Mouse (Mus musculus) intestine, embryonic 16.5 days (tissue): ENCODE results near the gene St3gal5. TPM values are rescaled to one million over a fixed set of nuclear protein-coding genes. Genes with fewer than 3 reads are reported as not detected.

Experiments
- ATAC-seq: fragments of 200-750 bp; cut with Nextera tagmentation; 2 replicates; pipeline ENCODE4 v1.8.0; 2017; ENCODE audit warnings: moderate TSS enrichment, moderate library complexity
- H3K27ac ChIP-seq: fragments of 300-500 bp; sonication (generic); 2 replicates; pipeline ENCODE4 v1.5.1; 2014; ENCODE audit warnings: mild to moderate bottlenecking, low read length
- H3K27me3 ChIP-seq: fragments of 300-500 bp; sonication (generic); replicated peaks from 2 replicates; pipeline ENCODE4 v1.6.1; 2014; ENCODE audit warnings: low read length, control low read depth, mixed read lengths; ENCODE audit not compliant: control insufficient read depth, insufficient read depth
- H3K36me3 ChIP-seq: fragments of 300-500 bp; sonication (generic); 2 replicates; pipeline ENCODE4 v1.6.1; 2014; ENCODE audit warnings: low read length, control low read depth; ENCODE audit not compliant: control insufficient read depth, insufficient read depth
- H3K4me1 ChIP-seq: fragments of 300-500 bp; sonication (generic); 2 replicates; pipeline ENCODE4 v1.6.1; 2014; ENCODE audit warnings: low read length, control low read depth, mixed read lengths; ENCODE audit not compliant: control insufficient read depth, insufficient read depth
- H3K4me2 ChIP-seq: fragments of 300-500 bp; sonication (generic); 2 replicates; pipeline ENCODE4 v1.6.1; 2014; ENCODE audit warnings: low read depth, low read length, control low read depth
- H3K4me3 ChIP-seq: fragments of 300-500 bp; sonication (generic); 2 replicates; pipeline ENCODE4 v1.5.1; 2014; ENCODE audit warnings: mild to moderate bottlenecking, low read length
- H3K9ac ChIP-seq: fragments of 300-500 bp; sonication (generic); 2 replicates; pipeline ENCODE4 v1.6.1; 2014; ENCODE audit warnings: low read depth, low read length
- H3K9me3 ChIP-seq: fragments of 300-500 bp; sonication (generic); 2 replicates; pipeline ENCODE4 v1.6.1; 2016; ENCODE audit warnings: low read length, control low read depth; ENCODE audit not compliant: control insufficient read depth
- WGBS: fragments of 180-500 bp; shearing (Covaris S2); extraction: QIAGEN DNeasy Blood & Tissue Kit; methylation state at CpG from one replicate; pipeline ENCODE4 v1.1.7; 2014; 5-methylcytosine and 5-hydroxymethylcytosine counted together
- polyA plus RNA-seq: library from polyadenylated mRNA; unstranded; fragments of >200 nt; fragmentation: Nextera tagmentation; extraction: Ambion mirVana; gene quantifications from 2 replicates; pipeline ENCODE4 v1.2.1, GENCODE M21; 2015

The St3gal5 gene
- polyA plus RNA-seq, 1 experiment from 2014 or later, result 22.8 TPM

DNA sequence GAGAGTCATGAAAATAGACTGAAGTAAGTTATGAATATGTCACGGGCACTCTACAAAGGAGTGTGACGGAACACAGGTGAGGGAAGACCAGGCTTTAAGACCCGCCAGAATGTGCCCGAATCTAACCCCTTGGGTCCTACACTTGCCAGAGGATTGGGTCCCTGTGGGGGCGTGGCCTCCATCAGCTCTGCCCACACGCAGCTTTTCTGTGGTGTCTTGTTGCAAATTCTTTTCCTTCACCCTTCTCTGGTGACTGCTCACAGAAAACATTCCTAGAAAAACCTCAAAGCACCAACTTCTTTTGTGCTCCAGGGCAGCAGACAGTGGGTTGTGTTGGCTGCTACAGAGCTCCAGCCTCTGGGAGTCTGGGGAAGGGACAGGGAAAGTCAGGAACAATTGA, 6.4 kb upstream of the St3gal5 start:
- H3K4me3 ChIP-seq, result no peak overlapping the region
- H3K9ac ChIP-seq, result no peak overlapping the region
- no peak overlapping the region for H3K27ac ChIP-seq
- no peaks in the 10 kb centered on the region for H3K36me3 ChIP-seq
- 49% methylated on average over 6 of the region's 6 CpGs for WGBS
- H3K4me1 ChIP-seq, result no peaks in the 10 kb centered on the region
- no peak for ATAC-seq
- H3K4me2 ChIP-seq, result no peak overlapping the region
- no peaks in the 10 kb centered on the region for H3K27me3 ChIP-seq
- H3K9me3 ChIP-seq, result no peaks in the 10 kb centered on the region

- Histone ChIP-seq H3K27ac (no peak overlapping the region), H3K27me3 (no peaks in the 10 kb centered on the region), H3K4me3 (no peak overlapping the region), H3K36me3 (no peaks in the 10 kb centered on the region), H3K9ac (no peak overlapping the region), H3K9me3 (no peaks in the 10 kb centered on the region), H3K4me1 (no peaks in the 10 kb centered on the region; the same call in 1 of the 2 replicates), H3K4me2 (no peak overlapping the region)
- WGBS, result 94% methylated on average over 1 of the region's 1 CpGs
- ATAC-seq, result no peak
Measured at GRCm38 (mm10) chr6:72093121-72093520, 4.3 kb upstream of the St3gal5 start.

DNA sequence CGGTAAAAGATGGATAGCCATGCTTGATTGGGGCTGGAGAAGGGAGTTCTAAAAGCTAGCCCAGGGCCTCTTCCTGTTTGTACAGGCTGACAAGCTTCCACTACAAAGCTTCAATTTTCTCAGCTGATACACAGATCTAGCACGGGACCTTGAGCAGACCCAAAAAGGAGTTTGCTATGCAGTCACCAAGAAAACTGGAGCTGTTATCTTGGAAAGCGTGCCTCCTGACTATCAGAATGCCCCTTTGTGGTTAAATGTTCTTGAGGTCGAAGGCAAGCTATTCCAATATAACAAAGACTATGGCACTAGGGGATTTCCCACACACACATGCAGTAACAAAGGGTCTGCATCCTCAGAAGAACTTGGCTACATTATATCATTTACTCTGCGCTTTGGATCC, 1.2 kb upstream of the St3gal5 start:
- Histone ChIP-seq H3K4me3 (no peak overlapping the region), H3K36me3 (no peaks in the 10 kb centered on the region), H3K27me3 (no peaks in the 10 kb centered on the region), H3K4me1 (peaks cover 13% of the 10 kb centered on the region), H3K9me3 (no peaks in the 10 kb centered on the region), H3K9ac (no peak overlapping the region), H3K27ac (peak overlapping the region; percentile 34; the same call in 1 of the 2 replicates), H3K4me2 (no peak overlapping the region)
- no peak for ATAC-seq
- WGBS, result 55% methylated on average over 5 of the region's 5 CpGs

DNA sequence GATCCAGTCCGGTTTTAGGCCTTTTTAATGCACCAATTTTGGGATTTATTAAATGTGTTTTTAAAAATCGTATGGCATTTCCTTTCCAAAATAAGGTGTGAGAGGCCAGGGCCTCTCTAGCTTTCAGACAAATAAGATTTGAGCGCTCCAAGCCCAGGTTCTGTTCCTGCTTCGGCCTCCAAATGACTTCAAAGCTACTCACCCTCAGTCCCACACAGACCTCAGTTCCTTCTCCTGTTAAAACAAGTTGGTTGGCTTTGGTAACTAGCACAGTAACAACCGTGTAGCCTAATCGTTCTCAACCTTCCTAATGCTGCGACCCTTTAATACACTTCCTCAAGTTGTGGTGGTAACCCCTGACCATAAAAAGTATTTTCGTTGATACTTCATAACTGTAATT, 723 bp upstream of the St3gal5 start:
- H3K27ac ChIP-seq, result peak overlapping the region; percentile 68; the same call in 1 of the 2 replicates
- H3K4me1 ChIP-seq, result peaks cover 15% of the 10 kb centered on the region
- H3K4me3 ChIP-seq, result peak overlapping the region; percentile 77
- peak overlapping the region; percentile 99 for H3K4me2 ChIP-seq
- peak overlapping the region; percentile 82; the same call in 1 of the 2 replicates for H3K9ac ChIP-seq
- H3K27me3 ChIP-seq, result no peaks in the 10 kb centered on the region
- no peak for ATAC-seq
- no peaks in the 10 kb centered on the region for H3K36me3 ChIP-seq
- no peaks in the 10 kb centered on the region for H3K9me3 ChIP-seq
- WGBS, result 56% methylated on average over 8 of the region's 8 CpGs

- WGBS, result 7% methylated on average over 15 of the region's 15 CpGs
- peaks cover 15% of the 10 kb centered on the region for H3K4me1 ChIP-seq
- no peaks in the 10 kb centered on the region for H3K36me3 ChIP-seq
- no peaks in the 10 kb centered on the region for H3K9me3 ChIP-seq
- peak overlapping the region; percentile 72 for H3K27ac ChIP-seq
- H3K9ac ChIP-seq, result peak overlapping the region; percentile 82
- no peaks in the 10 kb centered on the region for H3K27me3 ChIP-seq
- no peak for ATAC-seq
- H3K4me2 ChIP-seq, result peak overlapping the region; percentile 99
- H3K4me3 ChIP-seq, result peak overlapping the region; percentile 77
Measured at GRCm38 (mm10) chr6:72098021-72098655, 746 bp downstream of the St3gal5 start.

- Histone ChIP-seq H3K9ac (no peak overlapping the region; the same call in 1 of the 2 replicates), H3K4me3 (peak overlapping the region; percentile 15; the same call in 1 of the 2 replicates)
- WGBS, result 31% methylated on average over 2 of the region's 2 CpGs
Measured at GRCm38 (mm10) chr6:72098691-72099090, 1.3 kb downstream of the St3gal5 start.

DNA sequence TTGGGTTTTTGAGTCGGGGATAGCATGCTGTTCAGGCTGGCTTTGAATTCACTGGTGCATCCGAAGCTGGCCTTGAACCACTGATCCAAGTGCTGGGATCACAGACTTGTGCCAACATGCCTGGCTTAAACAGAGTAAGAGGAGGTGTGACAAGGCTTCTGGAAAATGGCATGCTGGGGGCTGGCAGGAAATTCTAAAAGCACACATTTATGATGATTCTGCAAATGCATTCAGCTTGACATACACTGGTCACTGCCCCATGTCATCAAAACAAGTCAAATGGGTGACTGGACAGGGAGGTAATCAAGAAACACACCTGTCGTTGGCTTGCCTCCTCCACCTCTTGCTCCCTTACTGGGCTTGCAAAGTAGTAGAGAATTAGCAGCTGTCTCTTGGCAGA, 1.9 kb downstream of the St3gal5 start:
- H3K4me2 ChIP-seq, result no peak overlapping the region; the same call in 1 of the 2 replicates
- WGBS, result 82% methylated on average over 3 of the region's 3 CpGs
- no peak for ATAC-seq

More at GRCm38 (mm10) chr6:72098691-72099090, 1.3 kb downstream of the St3gal5 start:
- ATAC-seq, result no peak
- H3K4me1 ChIP-seq, result peaks cover 15% of the 10 kb centered on the region
- H3K27ac ChIP-seq, result no peak overlapping the region
- H3K9me3 ChIP-seq, result no peaks in the 10 kb centered on the region
- no peaks in the 10 kb centered on the region for H3K36me3 ChIP-seq
- no peaks in the 10 kb centered on the region for H3K27me3 ChIP-seq
- peak overlapping the region; percentile 99 for H3K4me2 ChIP-seq

GRCm38 (mm10) chr6:72100171-72100570, 2.8 kb downstream of the St3gal5 start:
- Histone ChIP-seq H3K36me3 (no peaks in the 10 kb centered on the region), H3K27ac (no peak overlapping the region), H3K27me3 (no peaks in the 10 kb centered on the region), H3K4me1 (peaks cover 15% of the 10 kb centered on the region), H3K4me2 (no peak overlapping the region), H3K9me3 (no peaks in the 10 kb centered on the region), H3K4me3 (no peak overlapping the region), H3K9ac (no peak overlapping the region)
- WGBS, result 54% methylated on average over 5 of the region's 5 CpGs
- no peak for ATAC-seq

More for the DNA sequence above, 1.9 kb downstream of the St3gal5 start:
- H3K9me3 ChIP-seq, result no peaks in the 10 kb centered on the region
- H3K27me3 ChIP-seq, result no peaks in the 10 kb centered on the region
- H3K36me3 ChIP-seq, result no peaks in the 10 kb centered on the region
- no peak overlapping the region for H3K27ac ChIP-seq
- no peak overlapping the region for H3K9ac ChIP-seq
- peaks cover 15% of the 10 kb centered on the region for H3K4me1 ChIP-seq
- H3K4me3 ChIP-seq, result no peak overlapping the region

- Histone ChIP-seq H3K9ac (no peak overlapping the region), H3K27ac (no peak overlapping the region), H3K9me3 (no peaks in the 10 kb centered on the region), H3K4me3 (no peak overlapping the region), H3K4me2 (no peak overlapping the region), H3K4me1 (peaks cover 15% of the 10 kb centered on the region), H3K36me3 (no peaks in the 10 kb centered on the region), H3K27me3 (no peaks in the 10 kb centered on the region)
- WGBS, result 79% methylated on average over 8 of the region's 8 CpGs
- ATAC-seq, result no peak
Measured at GRCm38 (mm10) chr6:72100939-72101338, 3.5 kb downstream of the St3gal5 start.

- Histone ChIP-seq H3K4me3 (no peak overlapping the region), H3K9ac (no peak overlapping the region), H3K27ac (no peak overlapping the region), H3K4me2 (no peak overlapping the region), H3K9me3 (no peaks in the 10 kb centered on the region), H3K27me3 (no peaks in the 10 kb centered on the region), H3K36me3 (no peaks in the 10 kb centered on the region), H3K4me1 (peaks cover 15% of the 10 kb centered on the region)
- ATAC-seq, result no peak
- WGBS, result 67% methylated on average over 4 of the region's 4 CpGs
Measured at GRCm38 (mm10) chr6:72101386-72101785, 4.0 kb downstream of the St3gal5 start.
